Mouse (Mus musculus) cerebellum, adult 18-20 months (tissue): Measurements from ENCODE around the gene Abca2.

Experiments used
- DNase-seq, 2 experiments: peaks; one replicate each; pipeline ENCODE4 v3.0.0; 2021

Abca2 gene

DNA sequence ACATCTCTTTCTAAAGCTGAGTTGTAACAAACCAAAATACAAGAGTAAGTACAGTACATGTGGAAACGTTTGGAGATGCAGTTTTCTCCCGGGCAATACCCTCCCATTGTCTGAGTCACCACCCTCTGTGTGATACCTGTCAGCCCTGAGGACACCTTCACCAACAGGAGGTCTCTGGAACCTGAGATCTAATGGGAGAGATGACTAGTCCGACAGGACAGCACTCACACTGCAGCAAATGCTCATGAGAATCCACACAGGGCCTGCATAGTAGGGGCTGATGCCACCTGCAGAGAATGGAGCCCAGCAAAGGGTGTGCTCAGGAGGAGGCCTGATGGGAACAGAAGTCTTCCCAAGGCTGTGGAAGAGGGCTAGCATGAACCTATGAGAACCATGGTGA, 32.9 kb downstream of the Abca2 start:
- DNase-seq: no peak

- DNase-seq: peak; percentile 65 to 73
These were observed 35.1 kb downstream of the Abca2 start for GRCm38 (mm10) chr2:25463630-25464029.

- no peak for DNase-seq
These were observed 36.8 kb downstream of the Abca2 start for GRCm38 (mm10) chr2:25465256-25465655.

GRCm38 (mm10) chr2:25465816-25466635, 37.5 kb downstream of the Abca2 start:
- peak; percentile 53 to 61 for DNase-seq

GRCm38 (mm10) chr2:25467606-25468303, 39.3 kb downstream of the Abca2 start:
- DNase-seq: no peak

DNA sequence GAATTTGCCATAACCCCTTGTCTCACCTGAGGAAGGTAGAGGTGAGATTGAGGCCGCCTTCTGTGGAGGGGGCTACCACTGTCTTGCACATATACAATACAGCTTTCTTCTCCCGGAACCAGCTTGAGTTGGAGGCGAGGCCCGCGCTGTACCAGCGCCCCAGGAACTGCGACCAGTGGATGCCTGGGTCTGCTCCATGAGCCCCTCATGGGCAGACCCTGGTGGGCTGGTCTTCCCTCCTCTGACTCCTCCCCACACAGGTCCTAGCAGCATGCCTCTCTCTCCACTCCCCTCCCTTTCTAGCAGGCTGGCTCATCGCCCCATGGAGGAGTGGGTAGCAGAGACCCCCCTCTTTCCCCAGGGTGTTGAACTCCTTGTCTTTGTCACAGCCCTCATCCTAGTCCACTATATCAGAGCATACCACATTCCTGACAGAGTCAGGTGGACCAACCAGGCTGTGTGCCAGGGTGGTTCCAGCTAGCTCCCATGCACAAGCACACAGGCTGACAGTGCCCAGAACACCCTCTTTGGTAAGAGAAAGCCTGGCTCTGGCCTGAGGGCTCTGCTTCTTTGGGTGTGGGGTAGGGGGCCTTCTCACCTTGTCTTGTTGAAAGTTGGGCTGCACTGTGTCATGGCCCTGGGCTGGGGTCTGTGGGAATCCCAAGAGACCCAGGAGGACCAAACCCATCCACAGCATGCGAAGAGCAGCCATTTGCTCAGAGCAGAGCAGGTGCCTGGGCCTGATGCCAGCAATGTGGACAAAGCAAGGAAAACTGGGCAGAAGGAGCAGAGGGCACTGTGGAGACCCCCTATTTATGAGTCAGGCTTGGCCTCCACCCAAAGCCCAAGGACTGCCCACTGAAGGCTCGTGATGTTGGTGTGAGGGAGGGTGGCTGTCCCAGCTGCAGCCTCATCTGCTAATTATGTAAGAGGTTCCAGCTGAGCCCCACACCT, 40.7 kb downstream of the Abca2 start:
- DNase-seq: peak; percentile 67 to 77

- peak in 1 of 2 experiments; percentile 34 for DNase-seq
These were observed 41.5 kb downstream of the Abca2 start, which contains the start of gene Ptgds for GRCm38 (mm10) chr2:25469969-25470368. TSS of gene Ptgds (minus strand) at chr2:25470046.

DNA sequence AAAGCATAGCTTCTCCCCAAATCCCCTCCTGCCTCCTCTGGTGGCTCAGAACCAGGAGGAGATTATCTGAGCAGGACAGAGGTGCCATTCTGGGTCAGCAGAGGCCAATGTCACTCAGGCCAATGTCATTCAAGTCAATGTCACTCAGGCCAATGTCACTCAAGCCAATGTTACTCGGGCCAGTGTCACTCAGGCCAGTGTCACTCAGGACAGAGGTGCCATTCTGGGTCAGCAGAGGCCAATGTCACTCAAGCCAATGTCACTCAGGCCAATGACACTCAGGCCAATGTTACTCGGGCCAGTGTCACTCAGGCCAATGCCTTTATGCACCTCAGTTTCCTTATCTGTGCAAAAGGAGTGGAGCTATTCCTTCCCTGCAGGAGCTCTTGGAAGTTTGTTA, 44.0 kb downstream of the Abca2 start:
- no peak for DNase-seq

GRCm38 (mm10) chr2:25477541-25477940, 49.0 kb downstream of the Abca2 start:
- no peak for DNase-seq

- peak; percentile 97 to 98 for DNase-seq
These were observed 49.6 kb downstream of the Abca2 start for GRCm38 (mm10) chr2:25477967-25478675.

DNA sequence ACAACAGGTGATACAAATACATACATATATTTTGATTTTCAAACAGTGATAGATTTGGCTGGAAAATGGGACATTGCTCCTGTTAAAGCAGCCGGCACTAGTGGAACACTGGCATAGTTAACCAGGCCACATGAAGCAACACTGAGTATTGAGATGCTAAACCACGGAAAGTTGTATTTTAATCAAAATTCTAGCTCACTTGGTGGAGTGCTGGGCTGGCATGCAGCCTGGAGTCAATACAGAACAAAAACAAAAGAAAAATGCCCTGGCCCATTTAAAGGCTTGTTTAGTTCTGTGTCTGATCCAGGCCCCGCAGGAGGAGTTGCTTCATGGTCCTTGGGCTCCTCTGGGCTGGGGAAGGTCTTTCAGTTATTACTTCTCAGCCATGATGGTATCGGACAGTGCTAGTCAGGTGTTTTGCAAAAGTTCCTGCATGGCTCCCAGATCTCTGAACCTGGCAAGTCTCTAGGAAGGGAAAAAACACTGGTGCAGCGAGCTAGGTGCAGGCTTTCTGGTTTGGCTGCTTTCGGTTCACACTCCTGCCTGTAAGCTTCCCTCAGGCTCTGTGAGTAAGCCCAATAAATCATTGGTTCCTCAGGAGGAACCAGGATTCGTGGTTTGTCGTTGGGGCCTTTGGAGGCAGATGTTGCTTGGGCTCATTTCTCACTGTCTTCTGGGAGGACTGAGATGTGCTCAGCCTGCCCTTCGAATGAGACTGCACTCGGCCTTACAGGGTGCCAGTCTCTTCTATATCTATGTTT, 51.2 kb downstream of the Abca2 start:
- DNase-seq: no peak

DNA sequence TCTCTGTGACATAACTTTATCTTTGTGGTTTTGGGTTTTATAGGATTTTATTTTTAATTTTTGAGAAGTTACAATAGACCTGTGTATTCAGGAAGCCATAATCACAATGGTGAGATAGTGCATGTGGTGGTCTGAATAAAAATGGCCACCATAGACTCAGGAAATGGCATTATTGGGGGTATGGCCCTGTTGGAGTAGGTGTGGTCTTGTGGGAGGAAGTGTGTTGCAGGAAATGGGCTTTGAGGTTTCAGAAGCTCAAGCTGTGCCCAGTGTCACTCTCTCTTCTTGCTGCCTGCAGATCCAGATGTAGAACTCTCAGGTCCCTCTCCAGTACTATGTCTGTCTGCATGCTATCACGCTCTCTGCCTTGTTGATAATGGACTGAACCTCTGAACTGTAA, 52.0 kb downstream of the Abca2 start:
- DNase-seq: no peak

GRCm38 (mm10) chr2:25482969-25483368, 54.5 kb downstream of the Abca2 start:
- peak; percentile 72 to 79 for DNase-seq

GRCm38 (mm10) chr2:25484901-25485647, 56.6 kb downstream of the Abca2 start:
- peak; percentile 95 to 97 for DNase-seq

DNA sequence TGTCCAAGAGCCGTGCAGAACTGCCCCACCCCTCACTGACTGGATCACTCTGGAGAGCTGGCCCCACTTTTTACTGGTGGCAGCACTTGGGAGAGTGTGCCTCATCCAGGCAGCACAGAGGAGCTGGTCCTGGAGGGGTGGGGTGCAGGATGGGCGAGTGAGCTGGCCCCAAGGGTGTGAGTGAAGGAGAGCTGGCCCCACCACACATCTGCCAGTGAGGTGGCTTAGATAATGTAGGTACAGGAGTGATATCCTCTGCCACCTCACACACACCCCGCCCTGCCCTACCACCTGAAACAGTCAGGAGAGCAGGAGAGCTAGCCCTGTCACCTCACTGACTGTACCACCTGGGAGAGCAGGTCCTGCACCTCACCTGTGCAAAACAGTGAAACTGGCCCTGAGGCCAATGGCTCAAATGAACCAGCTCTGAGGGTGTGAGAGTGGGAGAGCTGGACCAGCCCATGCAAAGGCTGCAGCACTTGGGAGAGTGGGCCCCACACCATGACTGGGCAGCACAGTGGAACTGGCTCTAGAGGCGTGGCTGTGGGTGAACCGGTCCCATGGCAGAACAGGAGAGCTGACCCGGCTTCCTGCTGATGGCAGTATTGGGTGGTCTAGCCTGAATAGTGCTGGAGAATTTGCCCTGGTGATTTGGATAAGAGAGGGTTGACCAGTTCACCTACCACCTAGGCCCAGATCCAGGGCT, 59.6 kb downstream of the Abca2 start:
- DNase-seq: no peak

DNA sequence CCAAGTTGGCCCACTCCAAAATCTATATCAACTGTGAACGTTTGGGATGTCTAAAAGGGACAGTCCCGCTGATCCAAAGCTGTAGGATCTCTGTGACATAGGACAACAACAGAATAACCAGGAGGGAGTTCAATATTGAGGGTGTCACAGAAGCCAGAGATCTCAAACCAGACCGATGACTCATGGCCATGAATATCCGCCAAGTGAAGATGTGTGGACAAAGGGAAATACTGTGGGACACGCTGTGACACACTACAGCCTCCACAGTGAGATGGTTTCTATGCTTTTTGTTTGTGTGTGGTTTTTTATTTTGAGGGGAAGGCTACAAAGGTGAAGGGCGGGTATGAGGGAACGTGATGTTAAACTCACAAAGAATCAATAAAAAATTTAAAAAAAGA, 60.2 kb downstream of the Abca2 start:
- DNase-seq: peak; percentile 69 to 80

- DNase-seq: peak in 1 of 2 experiments; percentile 6
These were observed 64.5 kb downstream of the Abca2 start for GRCm38 (mm10) chr2:25492988-25493387.

DNA sequence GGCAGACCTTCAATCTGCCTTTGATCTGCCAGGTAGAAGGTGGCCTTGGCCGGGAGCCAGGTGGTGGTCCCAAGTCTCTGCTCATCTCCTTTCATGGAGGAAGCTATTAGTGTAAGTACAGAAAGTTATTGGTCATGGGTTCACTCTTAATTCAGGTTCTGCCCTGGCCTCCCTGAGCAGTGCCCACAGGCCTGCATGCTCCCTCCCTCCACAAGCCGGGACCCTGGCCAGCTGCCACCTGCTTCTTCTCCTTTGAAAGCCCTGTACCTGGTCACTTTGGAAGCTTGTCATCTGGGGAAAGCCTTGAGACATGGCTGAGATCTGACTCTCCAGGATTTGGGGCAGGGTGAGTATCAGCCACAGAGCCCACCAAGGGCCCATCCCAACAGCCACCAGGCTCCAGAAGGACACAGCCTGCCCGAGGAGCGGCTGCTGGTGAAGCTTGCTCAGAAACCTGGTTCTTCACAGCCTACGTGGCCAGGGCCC, 65.0 kb downstream of the Abca2 start, which contains the start of gene Lcn12:
Gene Lcn12, minus strand, starts transcription at position 436 of the 486 bp plus-strand sequence.
- peak; percentile 83 to 89 for DNase-seq

DNA sequence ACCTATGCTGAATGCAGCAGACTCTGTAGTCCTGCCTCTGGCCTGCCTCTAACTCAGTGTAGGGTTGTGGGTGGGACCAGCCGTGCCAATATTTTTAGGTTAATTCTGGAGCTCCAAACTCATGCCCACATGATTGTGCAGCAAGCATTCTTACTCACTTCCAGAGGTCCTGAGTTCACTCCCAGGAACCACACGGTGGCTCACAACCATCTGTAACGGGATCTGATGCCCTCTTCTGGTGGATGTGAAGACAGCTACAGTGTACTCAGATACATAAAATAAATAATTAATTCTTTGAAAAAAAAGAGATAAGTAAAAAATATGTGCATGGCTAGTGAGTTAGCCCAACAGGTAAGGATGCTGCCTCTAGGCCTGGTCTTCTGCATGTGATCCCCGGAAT, 68.0 kb downstream of the Abca2 start:
- DNase-seq: peak; percentile 62 to 71
